Mouse (Mus musculus): ENCODE measurements at regions not wholly inside any gene's neighbourhood (a gene's known extent, or its start where the extent isn't known, plus 50 kb on each side); places are given as distances from the start of the nearest gene placed in this dataset.

DNA sequence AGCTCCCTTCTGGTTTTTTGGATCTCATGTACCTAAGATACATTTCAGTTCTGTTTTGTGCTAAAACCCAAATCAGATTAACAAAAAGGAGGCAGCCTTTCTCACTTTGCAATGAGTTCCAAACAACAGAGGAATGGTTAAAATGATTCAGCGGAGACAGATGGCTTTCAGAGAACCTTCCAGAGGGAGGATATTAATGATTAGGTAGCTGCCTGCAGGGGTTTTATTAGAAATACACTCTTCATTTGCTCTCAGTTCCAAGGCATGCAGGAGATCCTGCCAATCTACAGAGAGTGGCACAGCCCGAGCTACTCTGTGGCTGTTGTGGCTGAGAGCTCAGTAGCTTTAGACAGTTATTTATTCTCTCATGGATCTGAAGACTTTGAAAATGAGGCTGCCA lies 162.4 kb downstream of the Rsl24d1 start:
- no peak for ATAC-seq (replicated peaks; ENCODE audit: insufficient number of reproducible peaks, low FRiP score, low TSS enrichment)
- Histone ChIP-seq H3K9ac (ENCODE audit: low read depth, low read length) (no peak overlapping the region), H3K4me1 (ENCODE audit: control insufficient read depth, insufficient read depth, low read length) (no peaks in the 10 kb centered on the region), H3K36me3 (ENCODE audit: control insufficient read depth, insufficient read depth, low read length) (no peaks in the 10 kb centered on the region), H3K9me3 (replicated peaks; ENCODE audit: control insufficient read depth, low read length) (no peaks in the 10 kb centered on the region), H3K27me3 (ENCODE audit: control insufficient read depth, insufficient read depth, low read length) (no peaks in the 10 kb centered on the region), H3K4me3 (ENCODE audit: low read depth, low read length) (no peak overlapping the region), H3K27ac (ENCODE audit: low read depth, low read length) (no peak overlapping the region), H3K4me2 (no peak overlapping the region)
- WGBS (ENCODE audit: insufficient replicate concordance): 73% methylated on average over 2 of the region's 2 CpGs

DNA sequence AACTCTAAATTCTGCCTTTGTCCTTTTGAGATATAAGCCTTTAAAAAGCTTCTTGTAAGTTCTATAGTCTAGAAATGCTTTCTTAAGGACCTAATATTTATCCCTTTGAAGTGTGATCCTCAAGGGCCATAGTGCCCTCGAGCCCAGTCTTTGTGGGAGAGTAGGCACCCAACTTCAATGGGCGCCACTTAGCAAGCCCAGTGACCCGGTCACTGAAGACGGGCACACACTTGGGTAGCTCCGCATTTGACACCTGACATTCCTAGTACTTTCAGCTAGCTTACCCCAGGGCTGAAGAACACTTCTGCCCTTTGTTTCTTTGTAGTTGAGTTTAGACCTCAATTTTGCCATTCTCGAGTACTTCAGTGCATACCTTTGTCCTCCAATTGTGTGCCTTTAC lies 182.1 kb downstream of the Rsl24d1 start:
- Histone ChIP-seq H3K4me3 (ENCODE audit: low read depth, low read length) (no peak overlapping the region), H3K9ac (ENCODE audit: low read depth, low read length) (no peak overlapping the region), H3K27ac (ENCODE audit: low read depth, low read length) (no peak overlapping the region), H3K4me2 (no peak overlapping the region), H3K36me3 (ENCODE audit: control insufficient read depth, insufficient read depth, low read length) (no peaks in the 10 kb centered on the region), H3K4me1 (ENCODE audit: control insufficient read depth, insufficient read depth, low read length) (no peaks in the 10 kb centered on the region), H3K27me3 (ENCODE audit: control insufficient read depth, insufficient read depth, low read length) (no peaks in the 10 kb centered on the region), H3K9me3 (replicated peaks; ENCODE audit: control insufficient read depth, low read length) (no peaks in the 10 kb centered on the region)
- ATAC-seq (replicated peaks; ENCODE audit: insufficient number of reproducible peaks, low FRiP score, low TSS enrichment): no peak
- WGBS (ENCODE audit: insufficient replicate concordance): 81% methylated on average over 6 of the region's 6 CpGs

DNA sequence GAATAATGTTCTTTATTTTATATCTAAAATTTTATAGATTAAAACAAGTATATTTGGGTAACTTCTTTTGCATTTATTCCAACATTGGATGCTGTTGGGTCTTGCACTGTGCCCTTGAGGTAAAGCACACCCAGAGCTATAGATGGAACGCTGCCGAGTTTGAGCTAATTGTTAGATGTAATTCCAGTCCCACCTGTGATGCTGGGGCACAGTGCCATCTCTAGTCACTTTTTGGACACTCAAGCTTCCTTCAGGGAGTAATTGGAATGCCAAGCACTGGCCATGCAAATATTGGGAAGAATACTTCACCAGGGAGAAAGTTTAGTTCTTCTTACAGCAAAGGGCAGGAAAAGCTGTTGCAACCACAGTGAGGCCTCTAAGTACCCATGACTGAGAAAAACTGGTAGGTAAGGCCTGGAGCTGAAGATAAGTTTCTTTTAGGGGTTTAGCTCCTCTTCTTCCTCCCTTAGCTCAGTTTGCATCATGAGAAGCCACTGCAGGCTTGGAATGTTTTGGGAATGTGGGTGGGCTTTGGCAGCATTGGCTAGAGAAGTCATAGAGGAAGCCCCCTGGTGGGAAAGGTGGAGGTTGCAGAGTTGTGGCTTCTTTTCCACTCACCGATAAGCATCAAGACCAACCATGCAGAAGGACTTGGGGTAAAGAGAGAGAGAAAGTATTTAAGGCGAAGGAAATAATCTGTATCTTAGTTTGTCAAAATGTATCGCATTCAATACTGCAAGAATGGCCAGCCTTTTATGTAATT lies 189.1 kb downstream of the Rsl24d1 start:
- Histone ChIP-seq H3K9ac (ENCODE audit: low read depth, low read length) (no peak overlapping the region), H3K36me3 (ENCODE audit: control insufficient read depth, insufficient read depth, low read length) (no peaks in the 10 kb centered on the region), H3K4me3 (ENCODE audit: low read depth, low read length) (no peak overlapping the region), H3K27ac (ENCODE audit: low read depth, low read length) (no peak overlapping the region), H3K27me3 (ENCODE audit: control insufficient read depth, insufficient read depth, low read length) (no peaks in the 10 kb centered on the region), H3K9me3 (replicated peaks; ENCODE audit: control insufficient read depth, low read length) (no peaks in the 10 kb centered on the region), H3K4me1 (ENCODE audit: control insufficient read depth, insufficient read depth, low read length) (no peaks in the 10 kb centered on the region), H3K4me2 (no peak overlapping the region)
- 85% methylated on average over 5 of the region's 5 CpGs for WGBS (ENCODE audit: insufficient replicate concordance)
- ATAC-seq (replicated peaks; ENCODE audit: insufficient number of reproducible peaks, low FRiP score, low TSS enrichment): no peak

DNA sequence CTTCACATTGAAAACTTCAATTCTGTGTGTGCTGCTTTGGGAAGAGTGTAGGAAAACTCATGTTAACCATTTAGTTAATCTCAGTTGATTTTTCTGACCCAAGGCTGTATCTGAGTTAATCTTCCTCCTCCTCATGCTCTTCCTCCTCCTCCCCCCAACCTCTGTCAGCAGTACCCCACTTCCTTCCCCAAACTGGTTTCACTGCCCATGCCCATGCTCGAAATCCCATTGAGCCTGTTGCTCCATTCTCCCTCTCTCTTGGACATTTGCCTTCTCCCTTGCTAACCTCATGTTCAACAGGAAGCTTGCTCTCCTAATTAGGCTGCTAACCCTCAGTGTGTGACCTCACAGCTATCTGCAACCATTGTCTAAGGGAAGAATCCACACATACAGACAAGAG lies 203.8 kb downstream of the Rsl24d1 start:
- H3K4me1 ChIP-seq (ENCODE audit: control insufficient read depth, insufficient read depth, low read length): no peaks in the 10 kb centered on the region
- no peak overlapping the region for H3K4me2 ChIP-seq
- H3K27ac ChIP-seq (ENCODE audit: low read depth, low read length): no peak overlapping the region
- 73% methylated on average over 1 of the region's 1 CpGs for WGBS (ENCODE audit: insufficient replicate concordance)
- no peak for ATAC-seq (replicated peaks; ENCODE audit: insufficient number of reproducible peaks, low FRiP score, low TSS enrichment)
- H3K9ac ChIP-seq (ENCODE audit: low read depth, low read length): no peak overlapping the region
- no peaks in the 10 kb centered on the region for H3K27me3 ChIP-seq (ENCODE audit: control insufficient read depth, insufficient read depth, low read length)
- H3K4me3 ChIP-seq (ENCODE audit: low read depth, low read length): no peak overlapping the region
- no peaks in the 10 kb centered on the region for H3K9me3 ChIP-seq (replicated peaks; ENCODE audit: control insufficient read depth, low read length)
- no peaks in the 10 kb centered on the region for H3K36me3 ChIP-seq (ENCODE audit: control insufficient read depth, insufficient read depth, low read length)

DNA sequence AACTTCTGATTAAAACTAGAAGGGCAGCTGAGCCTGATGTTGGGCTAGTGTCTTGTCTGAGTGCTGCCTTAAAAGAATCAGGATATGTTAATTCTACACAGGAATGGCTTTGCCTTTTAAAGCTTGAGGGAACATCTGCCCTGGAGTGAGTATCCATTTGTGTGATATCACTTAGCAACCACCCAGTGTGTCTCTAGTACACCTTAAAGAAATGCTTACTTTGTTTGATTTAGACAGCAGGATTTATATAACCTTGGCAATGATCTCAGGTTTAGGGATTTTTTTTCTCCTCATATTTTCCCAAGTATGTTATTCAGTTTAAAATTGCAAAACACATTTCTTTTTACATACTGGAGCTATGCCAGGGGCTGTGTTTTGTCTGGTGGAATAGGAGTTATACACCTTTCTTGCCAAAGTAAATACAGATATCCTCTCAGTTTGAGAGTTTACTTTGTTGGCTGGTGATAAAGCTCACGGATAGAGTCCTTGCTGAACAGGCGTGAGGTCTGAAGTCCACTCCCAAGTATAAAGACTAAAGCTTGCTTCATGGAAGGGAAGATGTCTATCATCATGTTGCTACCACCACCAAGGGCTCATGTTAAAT lies 206.6 kb downstream of the Rsl24d1 start:
- Histone ChIP-seq H3K27ac (ENCODE audit: low read depth, low read length) (no peak overlapping the region), H3K4me2 (no peak overlapping the region), H3K9ac (ENCODE audit: low read depth, low read length) (no peak overlapping the region), H3K4me1 (ENCODE audit: control insufficient read depth, insufficient read depth, low read length) (no peaks in the 10 kb centered on the region), H3K9me3 (replicated peaks; ENCODE audit: control insufficient read depth, low read length) (no peaks in the 10 kb centered on the region), H3K36me3 (ENCODE audit: control insufficient read depth, insufficient read depth, low read length) (no peaks in the 10 kb centered on the region), H3K4me3 (ENCODE audit: low read depth, low read length) (no peak overlapping the region), H3K27me3 (ENCODE audit: control insufficient read depth, insufficient read depth, low read length) (no peaks in the 10 kb centered on the region)
- no peak for ATAC-seq (replicated peaks; ENCODE audit: insufficient number of reproducible peaks, low FRiP score, low TSS enrichment)
- WGBS (ENCODE audit: insufficient replicate concordance): 57% methylated on average over 2 of the region's 2 CpGs

DNA sequence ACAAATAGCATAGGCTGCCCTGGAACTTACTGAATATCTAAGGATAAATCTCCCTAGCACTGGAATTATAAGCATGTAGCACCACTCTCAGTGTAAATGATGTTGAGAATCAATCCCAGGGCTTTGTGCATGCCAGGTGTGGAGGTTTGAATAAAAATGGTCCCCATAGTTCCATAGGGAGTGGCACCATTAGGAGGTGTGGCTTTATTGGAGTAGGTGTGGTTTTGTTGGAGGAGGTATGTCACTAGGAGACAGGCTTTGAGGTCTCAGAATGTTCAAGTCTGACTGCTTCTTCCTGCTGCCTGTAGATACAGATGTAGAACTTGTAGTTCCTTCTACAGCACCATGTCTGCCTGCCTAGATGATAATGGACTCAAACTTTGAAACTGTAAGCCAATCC lies 217.8 kb downstream of the Rsl24d1 start:
- Histone ChIP-seq H3K36me3 (ENCODE audit: control insufficient read depth, insufficient read depth, low read length) (no peaks in the 10 kb centered on the region), H3K27ac (ENCODE audit: low read depth, low read length) (no peak overlapping the region), H3K4me3 (ENCODE audit: low read depth, low read length) (no peak overlapping the region), H3K4me1 (ENCODE audit: control insufficient read depth, insufficient read depth, low read length) (no peaks in the 10 kb centered on the region), H3K4me2 (no peak overlapping the region), H3K27me3 (ENCODE audit: control insufficient read depth, insufficient read depth, low read length) (no peaks in the 10 kb centered on the region), H3K9me3 (replicated peaks; ENCODE audit: control insufficient read depth, low read length) (no peaks in the 10 kb centered on the region), H3K9ac (ENCODE audit: low read depth, low read length) (no peak overlapping the region)
- ATAC-seq (replicated peaks; ENCODE audit: insufficient number of reproducible peaks, low FRiP score, low TSS enrichment): no peak

DNA sequence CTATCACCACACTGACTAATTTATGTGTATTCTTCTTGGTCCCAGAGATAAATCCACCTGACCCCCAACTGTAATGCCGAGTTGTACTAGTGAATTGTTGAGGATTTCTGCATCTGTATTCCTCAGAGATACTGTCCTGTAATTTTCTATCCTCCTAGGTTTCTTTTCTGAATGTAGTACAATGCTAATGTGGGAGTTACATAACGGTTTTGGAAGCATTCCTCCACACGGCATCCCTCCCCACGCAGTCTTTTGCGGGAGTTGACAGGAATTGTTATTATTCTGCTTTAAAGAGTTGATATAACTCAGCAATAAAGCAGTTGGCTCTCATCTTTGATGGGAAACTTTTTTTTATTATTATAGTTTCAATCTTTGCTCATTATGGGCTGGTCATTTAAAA lies 222.8 kb downstream of the Rsl24d1 start:
- WGBS (ENCODE audit: insufficient replicate concordance): 82% methylated on average over 5 of the region's 5 CpGs
- H3K9me3 ChIP-seq (replicated peaks; ENCODE audit: control insufficient read depth, low read length): peaks cover 3% of the 10 kb centered on the region; the same call in 1 of the 2 replicates
- no peak for ATAC-seq (replicated peaks; ENCODE audit: insufficient number of reproducible peaks, low FRiP score, low TSS enrichment)
- H3K36me3 ChIP-seq (ENCODE audit: control insufficient read depth, insufficient read depth, low read length): no peaks in the 10 kb centered on the region
- H3K27me3 ChIP-seq (ENCODE audit: control insufficient read depth, insufficient read depth, low read length): no peaks in the 10 kb centered on the region
- H3K9ac ChIP-seq (ENCODE audit: low read depth, low read length): no peak overlapping the region
- H3K4me1 ChIP-seq (ENCODE audit: control insufficient read depth, insufficient read depth, low read length): no peaks in the 10 kb centered on the region
- H3K4me2 ChIP-seq: no peak overlapping the region
- no peak overlapping the region for H3K27ac ChIP-seq (ENCODE audit: low read depth, low read length)
- H3K4me3 ChIP-seq (ENCODE audit: low read depth, low read length): no peak overlapping the region

DNA sequence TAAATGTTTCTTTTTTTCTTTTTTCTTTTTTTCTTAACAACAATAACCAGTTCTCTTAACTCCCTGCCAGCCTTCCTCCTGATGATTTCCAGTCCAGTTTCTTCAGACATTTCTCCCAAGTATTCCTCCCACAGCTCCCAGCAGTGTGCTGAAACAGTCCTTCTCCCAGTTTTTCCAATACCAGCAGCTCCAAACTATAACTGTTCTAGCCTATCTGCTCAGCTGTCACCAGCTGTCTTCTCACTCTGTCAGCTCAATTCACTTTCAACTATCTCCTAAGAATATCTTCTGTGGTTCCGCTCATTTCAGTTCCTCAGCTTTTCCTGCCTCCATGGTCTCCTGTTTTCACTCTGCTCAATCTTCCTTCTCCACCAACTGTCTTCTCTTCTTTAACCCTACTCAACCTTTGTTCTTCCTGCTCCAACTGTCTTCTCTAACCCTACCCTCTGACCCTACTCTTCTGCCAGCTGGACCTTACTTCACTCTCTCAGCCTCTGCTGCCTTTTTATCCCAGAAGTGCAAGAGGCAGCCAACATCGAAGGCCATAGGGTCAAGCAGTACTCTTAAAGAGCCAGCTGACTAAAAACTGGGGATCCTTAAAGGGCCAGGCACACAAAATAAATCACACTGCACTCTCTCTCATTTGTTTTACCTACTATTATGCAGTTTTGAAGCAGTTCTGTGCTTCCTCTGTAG lies 224.0 kb downstream of the Rsl24d1 start:
- ATAC-seq (replicated peaks; ENCODE audit: insufficient number of reproducible peaks, low FRiP score, low TSS enrichment): no peak
- Histone ChIP-seq H3K4me1 (ENCODE audit: control insufficient read depth, insufficient read depth, low read length) (no peaks in the 10 kb centered on the region), H3K9me3 (replicated peaks; ENCODE audit: control insufficient read depth, low read length) (peaks cover 9% of the 10 kb centered on the region), H3K4me2 (no peak overlapping the region), H3K27ac (ENCODE audit: low read depth, low read length) (no peak overlapping the region), H3K27me3 (ENCODE audit: control insufficient read depth, insufficient read depth, low read length) (no peaks in the 10 kb centered on the region), H3K4me3 (ENCODE audit: low read depth, low read length) (no peak overlapping the region), H3K36me3 (ENCODE audit: control insufficient read depth, insufficient read depth, low read length) (no peaks in the 10 kb centered on the region), H3K9ac (ENCODE audit: low read depth, low read length) (no peak overlapping the region)
- WGBS (ENCODE audit: insufficient replicate concordance): 51% methylated on average over 2 of the region's 2 CpGs

Data from heart, embryonic 11.5 days (tissue).